Mouse (Mus musculus) E14TG2a.4 (cell line): ENCODE results near the gene Fam196b.

Experiments
- H3K27me3 ChIP-seq: 2 replicates; pipeline ENCODE4 v1.6.1; 2014; ENCODE audit warnings: low read length, control low read depth; ENCODE audit not compliant: insufficient read depth
- H3K36me3 ChIP-seq: 2 replicates; pipeline ENCODE4 v1.6.1; 2014; ENCODE audit warnings: low read length, control low read depth; ENCODE audit not compliant: insufficient read depth
- H3K4me1 ChIP-seq: replicated peaks from 2 replicates; pipeline ENCODE4 v1.6.1; 2014; ENCODE audit warnings: low read depth, low read length, control low read depth
- H3K4me3 ChIP-seq: replicated peaks from 2 replicates; pipeline ENCODE4 v1.5.1; 2014; ENCODE audit warnings: mild to moderate bottlenecking, low read length
- H3K9me3 ChIP-seq: 2 replicates; pipeline ENCODE4 v1.6.1; 2014; ENCODE audit warnings: low read length, control low read depth
- CTCF ChIP-seq: conservative IDR thresholded peaks from 2 replicates; pipeline ENCODE4 v1.5.1; 2014; ENCODE audit warnings: low read length
- NANOG ChIP-seq: IDR thresholded peaks from 2 replicates; pipeline ENCODE4 v1.6.1; 2014; ENCODE audit warnings: borderline replicate concordance, low read length, mixed read lengths
- POU5F1 ChIP-seq: IDR thresholded peaks from 2 replicates; pipeline ENCODE4 v1.6.1; 2014; ENCODE audit warnings: low read length, borderline replicate concordance

Gene Fam196b

DNA sequence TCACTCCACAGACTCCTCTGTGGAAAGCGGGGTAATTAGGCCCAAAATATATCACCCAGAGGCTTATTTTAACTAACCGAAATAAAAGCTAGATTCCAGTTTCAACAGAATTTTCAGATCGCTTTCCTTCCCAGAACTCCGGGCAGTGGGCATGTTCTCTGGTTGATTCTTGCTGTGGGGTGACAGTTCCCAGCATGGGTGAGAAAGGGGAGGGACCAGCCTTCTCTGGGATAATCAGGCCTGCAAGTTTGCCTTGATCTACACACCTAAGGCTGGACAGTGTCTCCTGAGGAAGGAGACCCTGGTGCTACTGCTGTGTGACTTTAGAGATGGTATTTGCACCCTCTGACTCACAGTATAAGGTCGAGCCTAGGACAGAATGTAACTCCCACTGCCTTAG, 116.7 kb downstream of the Fam196b start:
- Histone ChIP-seq H3K27me3 (no peaks in the 10 kb centered on the region; the same call in 1 of the 2 replicates), H3K9me3 (no peaks in the 10 kb centered on the region), H3K36me3 (no peaks in the 10 kb centered on the region), H3K4me1 (peaks cover 39% of the 10 kb centered on the region), H3K4me3 (no peak overlapping the region)
- no peak for TF ChIP-seq CTCF
- TF ChIP-seq POU5F1, result no peak
- no peak for TF ChIP-seq NANOG

- no peak overlapping the region for H3K4me3 ChIP-seq
- H3K27me3 ChIP-seq, result no peaks in the 10 kb centered on the region; the same call in 1 of the 2 replicates
- H3K4me1 ChIP-seq, result peaks cover 45% of the 10 kb centered on the region
- no peaks in the 10 kb centered on the region for H3K36me3 ChIP-seq
- no peaks in the 10 kb centered on the region for H3K9me3 ChIP-seq
- TF ChIP-seq CTCF (no peak), NANOG (no peak), POU5F1 (no peak)
Observed at GRCm38 (mm10) chr11:34431978-34432377, 117.4 kb downstream of the Fam196b start.

GRCm38 (mm10) chr11:34437446-34437845, 122.8 kb downstream of the Fam196b start:
- no peaks in the 10 kb centered on the region for H3K36me3 ChIP-seq
- peaks cover 44% of the 10 kb centered on the region for H3K4me1 ChIP-seq
- no peak for TF ChIP-seq POU5F1
- no peak for TF ChIP-seq NANOG
- no peak for TF ChIP-seq CTCF
- H3K9me3 ChIP-seq, result no peaks in the 10 kb centered on the region
- H3K27me3 ChIP-seq, result no peaks in the 10 kb centered on the region
- H3K4me3 ChIP-seq, result no peak overlapping the region

DNA sequence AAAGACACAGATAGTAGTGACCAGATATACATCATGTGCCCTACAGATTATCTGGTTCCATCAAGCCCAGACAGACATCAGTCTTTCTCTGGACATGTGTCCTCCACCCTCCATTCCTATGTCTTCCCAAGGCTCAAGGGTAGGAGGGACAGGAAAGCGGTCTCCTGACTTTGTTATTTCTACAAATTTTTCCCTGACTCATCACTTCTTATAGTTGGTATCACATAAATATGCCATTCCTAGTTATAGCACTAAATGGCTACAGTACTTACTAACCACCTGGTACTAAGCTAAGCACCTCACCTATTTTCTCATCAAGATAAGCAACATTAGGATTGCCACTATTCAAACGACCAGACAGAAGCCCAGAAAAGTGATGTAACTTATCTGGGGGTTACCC, 123.8 kb downstream of the Fam196b start:
- TF ChIP-seq POU5F1, result no peak
- no peak for TF ChIP-seq CTCF
- no peak for TF ChIP-seq NANOG
- Histone ChIP-seq H3K9me3 (no peaks in the 10 kb centered on the region), H3K27me3 (no peaks in the 10 kb centered on the region), H3K36me3 (no peaks in the 10 kb centered on the region), H3K4me1 (peaks cover 34% of the 10 kb centered on the region), H3K4me3 (no peak overlapping the region)

DNA sequence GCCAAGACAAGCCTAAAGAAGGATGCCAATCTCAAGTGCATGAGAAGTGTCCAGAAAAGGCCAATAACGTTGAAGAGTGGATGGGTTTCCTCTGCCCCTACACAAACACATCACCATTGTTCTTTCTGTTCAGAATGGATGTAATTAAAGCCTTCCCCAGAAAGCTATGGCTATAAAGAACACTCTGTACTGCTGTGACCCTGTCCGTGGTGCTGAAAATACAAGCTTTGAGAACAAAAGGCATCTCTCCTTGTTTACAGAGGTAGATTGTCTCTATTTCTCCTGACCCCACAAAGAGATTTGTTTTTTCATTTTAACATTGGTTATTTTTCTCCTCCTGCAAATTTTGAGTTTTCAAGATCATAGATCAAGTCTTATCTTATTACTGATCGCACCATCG, 133.3 kb downstream of the Fam196b start:
- TF ChIP-seq NANOG, result no peak
- TF ChIP-seq CTCF, result no peak
- no peak for TF ChIP-seq POU5F1
- H3K36me3 ChIP-seq, result no peaks in the 10 kb centered on the region
- no peaks in the 10 kb centered on the region for H3K9me3 ChIP-seq
- H3K4me1 ChIP-seq, result no peaks in the 10 kb centered on the region
- H3K27me3 ChIP-seq, result 0 out of 2 replicates have a peak, but pooled peaks cover 2% of the 10 kb centered on the region
- H3K4me3 ChIP-seq, result no peak overlapping the region

- H3K4me3 ChIP-seq, result no peak overlapping the region
- no peaks in the 10 kb centered on the region for H3K4me1 ChIP-seq
- H3K9me3 ChIP-seq, result no peaks in the 10 kb centered on the region
- 0 out of 2 replicates have a peak, but pooled peaks cover 2% of the 10 kb centered on the region for H3K27me3 ChIP-seq
- TF ChIP-seq NANOG, result no peak
- no peak for TF ChIP-seq CTCF
- no peak for TF ChIP-seq POU5F1
- no peaks in the 10 kb centered on the region for H3K36me3 ChIP-seq
Observed at GRCm38 (mm10) chr11:34449944-34450343, 135.3 kb downstream of the Fam196b start.

GRCm38 (mm10) chr11:34467056-34467455, 152.4 kb downstream of the Fam196b start:
- H3K4me3 ChIP-seq, result no peak overlapping the region
- TF ChIP-seq CTCF, result no peak
- no peak for TF ChIP-seq NANOG
- TF ChIP-seq POU5F1, result no peak
- H3K9me3 ChIP-seq, result no peaks in the 10 kb centered on the region
- no peaks in the 10 kb centered on the region for H3K4me1 ChIP-seq
- no peaks in the 10 kb centered on the region for H3K36me3 ChIP-seq
- no peaks in the 10 kb centered on the region for H3K27me3 ChIP-seq

- H3K9me3 ChIP-seq, result no peaks in the 10 kb centered on the region
- H3K4me1 ChIP-seq, result no peaks in the 10 kb centered on the region
- TF ChIP-seq NANOG, result no peak
- no peak for TF ChIP-seq CTCF
- no peak for TF ChIP-seq POU5F1
- H3K36me3 ChIP-seq, result no peaks in the 10 kb centered on the region
- peaks cover 7% of the 10 kb centered on the region for H3K27me3 ChIP-seq
- no peak overlapping the region for H3K4me3 ChIP-seq
Observed at GRCm38 (mm10) chr11:34468571-34468970, 153.9 kb downstream of the Fam196b start.

DNA sequence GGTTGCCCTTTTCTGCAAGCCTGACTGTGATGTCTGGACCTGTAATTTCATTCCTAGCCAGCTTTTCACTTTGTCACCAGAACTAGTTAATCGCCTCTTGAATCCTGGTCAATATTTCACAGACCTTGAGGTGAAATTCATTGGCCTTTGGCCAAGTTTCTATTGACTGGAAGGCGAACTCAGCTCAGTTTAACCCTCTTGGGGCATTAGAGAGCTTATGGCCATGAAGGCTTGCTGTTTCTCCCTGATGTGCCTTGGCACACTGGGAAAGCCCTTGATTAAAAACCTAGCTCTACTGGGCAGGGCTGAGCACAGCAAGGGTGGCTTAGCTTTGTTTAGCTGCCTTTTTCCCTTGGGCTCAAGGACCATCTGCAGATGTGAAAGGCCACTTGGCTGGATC, 155.2 kb downstream of the Fam196b start:
- Histone ChIP-seq H3K4me1 (no peaks in the 10 kb centered on the region), H3K27me3 (peaks cover 7% of the 10 kb centered on the region)
- TF ChIP-seq NANOG (no peak), POU5F1 (no peak), CTCF (no peak)

More for the DNA sequence above, 155.2 kb downstream of the Fam196b start:
- no peak overlapping the region for H3K4me3 ChIP-seq
- no peaks in the 10 kb centered on the region for H3K36me3 ChIP-seq
- no peaks in the 10 kb centered on the region for H3K9me3 ChIP-seq
